Mouse (Mus musculus) large intestine, adult 2 months (tissue): ENCODE measurements around the gene E330017A01Rik. TPM values are rescaled to one million over a fixed set of nuclear protein-coding genes. Genes with fewer than 3 reads are reported as not detected.

Source experiments
- DNase-seq: peaks from one replicate; pipeline ENCODE4 v3.0.0-alpha.2; 2012; ENCODE audit warnings: low read depth, low spot score
- WGBS: fragments of 180-500 bp; shearing (Covaris S2); methylation state at CpG from one replicate; pipeline ENCODE4 v1.1.7; 2018; 5-methylcytosine and 5-hydroxymethylcytosine counted together
- polyA plus RNA-seq: library from polyadenylated mRNA; depleted of rRNA; stranded (reverse); fragments of >200 nt; gene quantifications from 2 replicates; pipeline ENCODE4 v1.2.3, GENCODE M21; 2012; rRNA removed

E330017A01Rik gene
- polyA plus RNA-seq, 1 experiment = not detected

DNA sequence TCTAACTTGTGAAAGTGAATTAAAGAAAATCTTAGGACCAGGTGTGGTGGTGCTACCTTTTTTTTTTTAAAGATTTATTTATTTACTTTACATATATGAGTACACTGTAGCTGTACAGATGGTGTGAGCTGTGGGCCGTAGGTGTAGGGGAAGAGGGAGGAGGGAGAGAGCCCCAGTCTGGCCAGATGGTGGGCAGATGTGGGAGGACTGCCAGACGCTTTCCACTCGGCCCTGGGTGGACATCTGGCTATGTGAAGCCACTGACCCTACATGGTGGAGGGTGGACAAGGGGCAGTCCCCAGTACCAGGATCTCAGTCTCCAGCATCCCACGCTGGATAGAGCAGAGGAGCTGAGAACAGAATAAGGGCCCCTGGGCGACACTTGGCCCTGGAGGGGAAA, 31.4 kb downstream of the E330017A01Rik start:
- DNase-seq = no peak
- WGBS = 61% methylated on average over 5 of the region's 5 CpGs

DNA sequence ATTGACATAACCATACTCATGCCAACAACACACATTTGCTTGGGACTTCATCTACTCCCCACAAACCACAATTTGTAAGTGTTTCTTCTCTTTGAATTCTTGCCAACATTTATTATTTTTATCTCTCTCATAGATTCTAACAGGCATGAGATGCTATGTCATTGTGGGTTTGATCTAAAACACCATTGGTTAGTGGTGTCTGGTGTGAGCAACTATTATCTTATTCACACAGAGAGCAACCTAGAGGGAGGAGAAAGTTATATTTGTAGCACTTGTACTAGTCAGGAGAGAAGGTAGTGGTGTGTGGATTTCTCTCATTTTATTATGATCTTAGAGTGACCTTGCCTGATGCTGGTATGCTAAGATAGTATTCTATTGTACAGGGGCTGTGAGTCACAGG, 33.9 kb downstream of the E330017A01Rik start:
- no peak for DNase-seq

DNA sequence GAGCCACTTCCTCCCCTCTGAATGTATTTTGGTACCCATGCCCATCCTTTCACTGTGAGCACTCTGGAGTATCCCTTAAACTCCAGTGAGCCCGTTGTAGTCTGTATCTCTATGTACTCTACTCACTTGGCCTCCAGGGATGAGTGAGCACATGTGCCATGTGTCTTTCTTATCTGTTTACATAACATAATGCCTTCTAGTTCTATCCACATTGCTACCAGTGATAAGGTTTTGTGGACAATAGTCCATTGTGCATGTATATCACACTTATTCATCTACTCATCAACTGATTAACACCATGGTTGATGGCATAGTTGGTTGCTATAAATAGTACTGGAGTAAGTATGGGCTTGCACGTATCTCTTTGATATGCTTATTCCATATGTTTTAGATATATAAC, 34.7 kb downstream of the E330017A01Rik start:
- no peak for DNase-seq
- 70% methylated on average over 2 of the region's 2 CpGs for WGBS

- DNase-seq = no peak
- 91% methylated on average over 6 of the region's 6 CpGs for WGBS
These were observed 37.7 kb downstream of the E330017A01Rik start for GRCm38 (mm10) chr16:58600846-58601245.

- WGBS = 44% methylated on average over 3 of the region's 3 CpGs
- no peak for DNase-seq
These were observed 47.2 kb downstream of the E330017A01Rik start for GRCm38 (mm10) chr16:58591299-58591698.

- no peak for DNase-seq
These were observed 49.1 kb downstream of the E330017A01Rik start for GRCm38 (mm10) chr16:58589444-58589843.

Other genes with a start within 250 kb of the E330017A01Rik start
- 3.7 and 4.5 TPM in 2 replicates for gene Dcbld2, start 230.3 kb downstream of the E330017A01Rik start, polyA plus RNA-seq
- 6.9 and 19.9 TPM in 2 replicates for gene St3gal6, start 114.5 kb downstream of the E330017A01Rik start, polyA plus RNA-seq
- not detected in 2 replicates for gene Gm813, start 21.8 kb downstream of the E330017A01Rik start, polyA plus RNA-seq
- gene Cpox, start 31.6 kb upstream of the E330017A01Rik start, polyA plus RNA-seq = 11.6 and 17.1 TPM in 2 replicates
- gene Gpr15, start 80.3 kb upstream of the E330017A01Rik start, polyA plus RNA-seq = 0.23 and 0.35 TPM in 2 replicates
- gene Cldnd1, start 89.2 kb upstream of the E330017A01Rik start, polyA plus RNA-seq = 39.0 and 58.6 TPM in 2 replicates
- not detected in 2 replicates for gene Olfr172, start 124.4 kb upstream of the E330017A01Rik start, polyA plus RNA-seq
- gene Olfr173, start 161.5 kb upstream of the E330017A01Rik start, polyA plus RNA-seq = not detected in 2 replicates
- gene Olfr175-ps1, start 188.0 kb upstream of the E330017A01Rik start, polyA plus RNA-seq = not detected in 2 replicates
- not detected in 2 replicates for gene Olfr177, start 236.0 kb upstream of the E330017A01Rik start, polyA plus RNA-seq